7 mouse cellular contexts compared by ENCODE assay signal in genomic region chr1:63730240-63730771, GRCm38 (mm10). TPM values are rescaled to one million over a fixed set of nuclear protein-coding genes. Genes with fewer than 3 reads are reported as not detected.
DNase-seq lines count a peak whose midpoint lies in the region; ATAC-seq lines count a peak whose summit lies in the region.

Gene Mdh1b, minus strand, starts transcription at chr1:63730318.
Gene Fastkd2, plus strand, starts transcription at chr1:63730614.

- no peaks in the 10 kb centered on the region for H3K9me3 ChIP-seq in intestine, embryonic 16.5 days (ENCODE audit: control insufficient read depth, low read length)
- no peaks in the 10 kb centered on the region for H3K9me3 ChIP-seq in midbrain, embryonic 11.5 days (ENCODE audit: control insufficient read depth, low read length)

- peaks cover 15% of the 10 kb centered on the region for H3K4me1 ChIP-seq in intestine, embryonic 16.5 days (ENCODE audit: control insufficient read depth, insufficient read depth, low read length)
- peaks cover 10% of the 10 kb centered on the region for H3K4me1 ChIP-seq in midbrain, embryonic 11.5 days (ENCODE audit: control insufficient read depth, insufficient read depth, low read length)

- DNase-seq in adrenal gland, adult 8-10 months, result peak; percentile 87
- peak; percentile 93 for DNase-seq in embryo, embryonic 9.5 days (ENCODE audit: extremely low spot score)
- peak; percentile 71 to 83 for DNase-seq in gastrocnemius, postnatal 4 days (ENCODE audit: low spot score in 2 of 2)
- peak; percentile 90 to 92 for DNase-seq in left cerebral cortex, postnatal 36 days (ENCODE audit: low spot score in 2 of 2)
- peak; percentile 99 for DNase-seq in midbrain, embryonic 11.5 days (ENCODE audit: low spot score, missing footprints)
- peak; percentile 88 for DNase-seq in skeletal muscle tissue, adult 2 months (ENCODE audit: low read depth, low spot score)

- 0 out of 2 replicates have a peak, but pooled peaks cover 3% of the 10 kb centered on the region for H3K27me3 ChIP-seq in intestine, embryonic 16.5 days (replicated peaks; ENCODE audit: control insufficient read depth, insufficient read depth, low read length)
- no peaks in the 10 kb centered on the region for H3K27me3 ChIP-seq in midbrain, embryonic 11.5 days (ENCODE audit: control insufficient read depth, insufficient read depth, low read length)

- H3K9ac ChIP-seq in intestine, embryonic 16.5 days (ENCODE audit: low read depth, low read length), result peak within 1 kb of the TSS; percentile 70
- peak within 1 kb of the TSS; percentile 75 for H3K9ac ChIP-seq in midbrain, embryonic 11.5 days (ENCODE audit: low read length)

- under 1% methylated on average over 31 of the region's 31 CpGs for WGBS in intestine, embryonic 16.5 days
- under 1% methylated on average over 31 of the region's 31 CpGs for WGBS in midbrain, embryonic 11.5 days

- 0 out of 2 replicates have a peak within 1 kb of the TSS, but pooled peaks have one; percentile 23 for H3K27ac ChIP-seq in intestine, embryonic 16.5 days (ENCODE audit: low read length)
- H3K27ac ChIP-seq in midbrain, embryonic 11.5 days (ENCODE audit: low read depth, low read length), result no peak within 1 kb of the TSS

- H3K4me2 ChIP-seq in intestine, embryonic 16.5 days (ENCODE audit: low read depth, low read length), result peak within 1 kb of the TSS; percentile 79
- peak within 1 kb of the TSS; percentile 58 for H3K4me2 ChIP-seq in midbrain, embryonic 11.5 days

- H3K36me3 ChIP-seq in intestine, embryonic 16.5 days (ENCODE audit: control insufficient read depth, insufficient read depth, low read length), result no peaks in the 10 kb centered on the region
- no peaks in the 10 kb centered on the region for H3K36me3 ChIP-seq in midbrain, embryonic 11.5 days (ENCODE audit: control insufficient read depth, insufficient read depth, low read length)

- ATAC-seq in intestine, embryonic 16.5 days, result peak; percentile 95
- ATAC-seq in midbrain, embryonic 11.5 days (ENCODE audit: low FRiP score), result peak; percentile 96

- intact Hi-C loops in left cerebral cortex, postnatal 36 days (cut with DNase I), result loop anchor here (5.0 kb wide), 1 partner anchor 68 kb away; no protein-coding TSS in a partner anchor

- peak within 1 kb of the TSS; percentile 75 for H3K4me3 ChIP-seq in intestine, embryonic 16.5 days (ENCODE audit: low read length)
- H3K4me3 ChIP-seq in midbrain, embryonic 11.5 days (ENCODE audit: low read depth, low read length), result peak within 1 kb of the TSS; percentile 68

RNA-seq across cellular contexts. Expression of gene Mdh1b, which starts in this region (rescaled TPM):
- total RNA-seq in adrenal gland, adult 8-10 months (2022), result under 1 TPM in 2 of 4 experiments, not detected in 2; 0.21 to 0.46 TPM
- not detected for total RNA-seq in gastrocnemius, postnatal 4 days (2021)
- polyA plus RNA-seq in intestine, embryonic 16.5 days (2015; fragmentation: Nextera tagmentation; extraction: Ambion mirVana), result not detected in 2 replicates
- total RNA-seq in left cerebral cortex, postnatal 36 days (2021), result 1 to 10 TPM in 1 of 2 experiments, under 1 TPM in 1; 0.72 to 1.1 TPM
- 0.25 TPM in 1 of 2 replicates, not detected in the other for polyA plus RNA-seq in midbrain, embryonic 11.5 days (2014; fragmentation: Nextera tagmentation; extraction: Ambion mirVana)

RNA-seq across cellular contexts. Expression of gene Fastkd2, which starts in this region (rescaled TPM):
- total RNA-seq in adrenal gland, adult 8-10 months (2022), result 10 to 100 TPM; 22.2 to 35.0 (median 28.4) TPM
- 10 to 100 TPM; 17.0 TPM for total RNA-seq in gastrocnemius, postnatal 4 days (2021)
- polyA plus RNA-seq in intestine, embryonic 16.5 days (2015; fragmentation: Nextera tagmentation; extraction: Ambion mirVana), result 66.6 and 71.7 TPM in 2 replicates
- total RNA-seq in left cerebral cortex, postnatal 36 days (2021), result 10 to 100 TPM; 18.4 to 20.7 TPM
- 69.4 and 72.1 TPM in 2 replicates for polyA plus RNA-seq in midbrain, embryonic 11.5 days (2014; fragmentation: Nextera tagmentation; extraction: Ambion mirVana)
